Mouse (Mus musculus) midbrain, postnatal 0 days (tissue): ENCODE data around the gene Cpm. TPM values are rescaled to one million over a fixed set of nuclear protein-coding genes. Genes with fewer than 3 reads are reported as not detected.

Experiments
- ATAC-seq: fragments of 200-750 bp; cut with Nextera tagmentation; 2 replicates; pipeline ENCODE4 v1.8.0; 2017; ENCODE audit warnings: moderate number of reproducible peaks, mild to moderate bottlenecking, moderate TSS enrichment, moderate library complexity; ENCODE audit not compliant: low FRiP score
- DNase-seq: peaks from one replicate; pipeline ENCODE4 v3.0.0-alpha.2; 2015; ENCODE audit warnings: low spot score
- H3K27ac ChIP-seq: fragments of 300-500 bp; sonication (generic); 2 replicates; pipeline ENCODE4 v1.5.1; 2014; ENCODE audit warnings: low read depth, mild to moderate bottlenecking, low read length, mixed read lengths
- H3K27me3 ChIP-seq: fragments of 300-500 bp; sonication (generic); 2 replicates; pipeline ENCODE4 v1.6.1; 2014; ENCODE audit warnings: low read length, control low read depth, mixed read lengths; ENCODE audit not compliant: insufficient read depth
- H3K36me3 ChIP-seq: fragments of 300-500 bp; sonication (generic); 2 replicates; pipeline ENCODE4 v1.6.1; 2014; ENCODE audit warnings: low read length, control low read depth, mixed read lengths; ENCODE audit not compliant: insufficient read depth
- H3K4me1 ChIP-seq: fragments of 300-500 bp; sonication (generic); 2 replicates; pipeline ENCODE4 v1.6.1; 2014; ENCODE audit warnings: mild to moderate bottlenecking, control low read depth, antibody characterized with exemption, low read length, mixed read lengths; ENCODE audit not compliant: insufficient read depth
- H3K4me2 ChIP-seq: fragments of 300-500 bp; sonication (generic); 2 replicates; pipeline ENCODE4 v1.6.1; 2014; ENCODE audit warnings: low read depth, mild to moderate bottlenecking, low read length, mixed read lengths; ENCODE audit not compliant: poor library complexity, severe bottlenecking
- H3K4me3 ChIP-seq: fragments of 300-500 bp; sonication (generic); 2 replicates; pipeline ENCODE4 v1.5.1; 2014; ENCODE audit warnings: low read depth, mild to moderate bottlenecking, low read length, moderate library complexity
- H3K9ac ChIP-seq: fragments of 300-500 bp; sonication (generic); replicated peaks from 2 replicates; pipeline ENCODE4 v1.6.1; 2014; ENCODE audit warnings: mild to moderate bottlenecking, low read length, moderate library complexity, mixed read lengths; ENCODE audit not compliant: poor library complexity, severe bottlenecking
- H3K9me3 ChIP-seq: fragments of 300-500 bp; sonication (generic); 2 replicates; pipeline ENCODE4 v1.6.1; 2016; ENCODE audit warnings: low read length, control low read depth
- CTCF ChIP-seq: IDR thresholded peaks from 2 replicates; pipeline ENCODE4 v1.5.1; 2016; ENCODE audit warnings: antibody characterized with exemption, mild to moderate bottlenecking
- WGBS: fragments of 180-500 bp; shearing (Covaris S2); extraction: QIAGEN DNeasy Blood & Tissue Kit; methylation state at CpG from one replicate; pipeline ENCODE4 v1.1.7; 2014; 5-methylcytosine and 5-hydroxymethylcytosine counted together
- polyA plus RNA-seq: library from polyadenylated mRNA; unstranded; fragments of >200 nt; fragmentation: Nextera tagmentation; extraction: Ambion mirVana; gene quantifications from 2 replicates; pipeline ENCODE4 v1.2.1, GENCODE M21; 2015
- total RNA-seq: library from RNA; depleted of rRNA; stranded (reverse); fragments of >200 nt; gene quantifications from 2 replicates; pipeline ENCODE4 v1.2.3, GENCODE M21; 2014

Gene Cpm
- total and polyA plus RNA-seq, 2 experiments from 2014 or later, result 3.9 to 7.9 TPM

GRCm38 (mm10) chr10:117635078-117635771 lies 5.9 kb downstream of the Cpm start:
- peaks cover 16% of the 10 kb centered on the region for H3K27me3 ChIP-seq
- no peaks in the 10 kb centered on the region for H3K4me1 ChIP-seq
- no peak overlapping the region for H3K4me3 ChIP-seq
- no peak overlapping the region for H3K4me2 ChIP-seq
- 93% methylated on average over 8 of the region's 8 CpGs for WGBS
- no peak overlapping the region for H3K9ac ChIP-seq
- TF ChIP-seq CTCF, result no peak
- DNase-seq, result no peak
- no peak for ATAC-seq
- no peaks in the 10 kb centered on the region for H3K36me3 ChIP-seq
- H3K27ac ChIP-seq, result no peak overlapping the region
- H3K9me3 ChIP-seq, result no peaks in the 10 kb centered on the region

GRCm38 (mm10) chr10:117635823-117636589 lies 6.7 kb downstream of the Cpm start:
- H3K9me3 ChIP-seq, result no peaks in the 10 kb centered on the region
- H3K27me3 ChIP-seq, result peaks cover 8% of the 10 kb centered on the region; the same call in 1 of the 2 replicates
- no peak overlapping the region for H3K27ac ChIP-seq
- H3K4me2 ChIP-seq, result no peak overlapping the region
- ATAC-seq, result no peak
- no peaks in the 10 kb centered on the region for H3K4me1 ChIP-seq
- 88% methylated on average over 3 of the region's 3 CpGs for WGBS
- DNase-seq, result no peak
- H3K4me3 ChIP-seq, result no peak overlapping the region
- H3K9ac ChIP-seq, result no peak overlapping the region
- H3K36me3 ChIP-seq, result no peaks in the 10 kb centered on the region
- TF ChIP-seq CTCF, result no peak

- TF ChIP-seq CTCF, result peak; percentile 47
- Histone ChIP-seq H3K4me2 (no peak overlapping the region), H3K9me3 (no peaks in the 10 kb centered on the region), H3K27ac (no peak overlapping the region), H3K27me3 (no peaks in the 10 kb centered on the region), H3K4me1 (no peaks in the 10 kb centered on the region), H3K36me3 (no peaks in the 10 kb centered on the region), H3K4me3 (no peak overlapping the region), H3K9ac (no peak overlapping the region)
- DNase-seq (no peak), ATAC-seq (no peak)
- WGBS, result 77% methylated on average over 9 of the region's 9 CpGs
Measured at GRCm38 (mm10) chr10:117637062-117637744, 7.9 kb downstream of the Cpm start.

GRCm38 (mm10) chr10:117637745-117638577 lies 8.7 kb downstream of the Cpm start:
- TF ChIP-seq CTCF, result no peak
- WGBS, result 81% methylated on average over 9 of the region's 9 CpGs

GRCm38 (mm10) chr10:117638578-117639220 lies 9.4 kb downstream of the Cpm start:
- Histone ChIP-seq H3K4me1 (no peaks in the 10 kb centered on the region), H3K9ac (no peak overlapping the region), H3K27ac (no peak overlapping the region), H3K36me3 (no peaks in the 10 kb centered on the region), H3K27me3 (no peaks in the 10 kb centered on the region), H3K4me2 (no peak overlapping the region), H3K4me3 (no peak overlapping the region), H3K9me3 (no peaks in the 10 kb centered on the region)
- no peak for TF ChIP-seq CTCF
- WGBS, result 91% methylated on average over 7 of the region's 7 CpGs
- ATAC-seq, result no peak
- DNase-seq, result no peak

More at GRCm38 (mm10) chr10:117637745-117638577, 8.7 kb downstream of the Cpm start:
- no peak for DNase-seq
- Histone ChIP-seq H3K4me1 (no peaks in the 10 kb centered on the region), H3K4me3 (no peak overlapping the region), H3K27ac (no peak overlapping the region), H3K9me3 (no peaks in the 10 kb centered on the region), H3K9ac (no peak overlapping the region), H3K4me2 (no peak overlapping the region), H3K27me3 (no peaks in the 10 kb centered on the region), H3K36me3 (no peaks in the 10 kb centered on the region)
- ATAC-seq, result no peak
